Mouse (Mus musculus) granulocyte monocyte progenitor cell, adult 5-6 weeks (primary cell): ENCODE results near the gene Gm29133. TPM values are rescaled to one million over a fixed set of nuclear protein-coding genes. Genes with fewer than 3 reads are reported as not detected.

Experiments used
- ATAC-seq: replicated peaks from 2 replicates; pipeline ENCODE4 v1.8.0; 2016; ENCODE audit warnings: mild to moderate bottlenecking, moderate TSS enrichment, inconsistent platforms; ENCODE audit not compliant: poor library complexity, severe bottlenecking
- total RNA-seq, 2 experiments: library from RNA; stranded (forward) in 1 of 2; stranded (reverse) in 1 of 2; fragments of 200-712, 200-1000 nt in 1 of 2; fragments of >200 nt in 1 of 2; fragmentation: Nextera tagmentation in 1 of 2; gene quantifications; 2 replicates each; pipeline ENCODE4 v1.2.3; 2014 to 2017

Gene Gm29133
- total RNA-seq (2014; fragmentation: Nextera tagmentation) (not detected in 2 replicates), total RNA-seq (2017) (not detected in 2 replicates)

DNA sequence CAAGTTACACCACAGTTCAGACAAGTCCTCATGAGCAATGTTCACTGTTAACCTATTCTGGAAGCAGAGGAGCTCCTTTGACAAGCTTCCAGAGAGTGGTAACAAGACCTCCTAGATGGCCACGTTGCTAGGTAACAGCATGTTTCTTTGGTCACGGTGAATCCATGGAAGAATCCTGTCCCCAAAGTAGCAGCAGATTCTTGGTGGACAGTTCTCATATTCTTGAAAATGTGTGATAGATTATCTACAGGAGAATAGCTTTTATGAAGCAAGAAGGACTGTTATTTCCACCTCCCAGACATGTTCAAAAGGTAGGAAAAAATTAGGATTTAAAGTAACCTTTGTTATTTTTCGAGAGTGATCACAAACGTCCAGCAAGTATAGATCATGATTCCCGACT lies at the start of gene Gm29133:
Gene Gm29133 (plus strand): TSS at position 301 of the 400 bp plus-strand sequence.
- ATAC-seq = no peak

GRCm38 (mm10) chr3:75699088-75699487 lies 48.9 kb upstream of the Gm29133 start:
- ATAC-seq = peak; percentile 79

- no peak for ATAC-seq
Measured at GRCm38 (mm10) chr3:75701336-75701735, 46.7 kb upstream of the Gm29133 start.

DNA sequence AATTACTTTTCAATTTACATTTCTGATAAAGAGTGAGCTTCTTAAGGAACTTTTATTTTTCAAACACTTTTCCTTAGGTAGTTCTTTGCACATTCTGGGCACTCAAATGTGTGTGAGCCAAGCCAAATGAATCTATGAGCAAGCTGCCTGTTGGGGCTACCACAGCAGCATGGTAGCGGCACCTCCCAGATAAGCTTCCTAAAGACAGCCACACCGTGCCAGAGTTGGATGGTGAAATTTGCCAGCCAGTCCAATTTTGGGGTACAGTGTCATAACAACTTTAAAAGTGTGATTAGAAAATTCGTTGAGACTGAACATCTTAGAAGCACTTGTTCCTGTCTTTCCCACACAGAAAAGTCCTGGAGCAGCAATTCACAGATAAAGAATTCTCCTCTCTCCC lies 41.5 kb upstream of the Gm29133 start:
- no peak for ATAC-seq

GRCm38 (mm10) chr3:75713678-75714295 lies 34.2 kb upstream of the Gm29133 start:
- peak; percentile 86 for ATAC-seq

DNA sequence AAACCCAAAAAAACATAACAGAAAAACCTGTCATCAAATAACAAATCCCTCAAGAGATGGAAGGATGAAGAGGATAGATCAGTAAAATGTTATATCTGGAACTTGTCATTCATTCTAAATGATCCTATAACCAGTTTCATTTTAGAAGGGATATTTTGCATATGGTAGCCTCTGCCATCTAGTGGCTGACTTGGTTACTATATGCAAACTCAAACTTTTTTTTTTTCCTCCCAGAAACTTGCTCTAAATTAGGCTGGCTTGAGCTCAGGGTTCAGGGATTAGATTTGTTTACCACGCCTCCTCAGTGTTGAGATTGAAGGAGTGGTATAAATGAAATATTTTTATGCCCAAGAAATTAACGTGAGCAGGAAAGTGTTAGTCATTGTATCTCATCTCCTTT lies 27.3 kb upstream of the Gm29133 start:
- peak; percentile 93 for ATAC-seq

DNA sequence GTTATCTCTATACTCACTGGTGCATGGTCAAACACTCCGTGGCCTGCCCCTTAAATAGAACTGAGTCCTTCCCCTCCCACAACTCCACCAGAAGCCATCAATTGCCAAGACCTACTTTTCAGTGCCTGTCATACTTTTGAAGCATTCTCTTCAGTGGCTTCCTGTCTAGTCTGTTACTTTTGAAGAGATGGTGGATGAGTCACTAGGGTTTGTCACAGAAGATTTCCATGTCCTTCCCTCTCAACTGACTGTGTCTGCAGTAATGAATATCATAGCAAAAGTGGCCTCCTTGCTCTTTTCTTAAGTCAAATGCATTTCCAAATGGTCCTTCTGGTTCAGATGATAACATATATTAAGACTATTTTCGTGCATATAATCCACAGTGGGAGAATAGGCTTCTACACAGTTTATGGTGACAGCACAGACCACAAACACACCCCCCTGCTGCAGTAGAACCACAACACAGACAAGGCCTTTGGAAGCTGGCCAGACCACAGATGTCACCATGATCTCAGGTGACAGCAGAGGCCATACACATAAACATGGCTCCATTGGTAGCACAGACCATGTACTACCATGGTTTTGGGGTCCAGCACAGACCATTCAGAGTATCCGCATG lies 16.9 kb upstream of the Gm29133 start:
- ATAC-seq = peak; percentile 82

GRCm38 (mm10) chr3:75743664-75744437 lies 4.1 kb upstream of the Gm29133 start:
- ATAC-seq = peak; percentile 95

DNA sequence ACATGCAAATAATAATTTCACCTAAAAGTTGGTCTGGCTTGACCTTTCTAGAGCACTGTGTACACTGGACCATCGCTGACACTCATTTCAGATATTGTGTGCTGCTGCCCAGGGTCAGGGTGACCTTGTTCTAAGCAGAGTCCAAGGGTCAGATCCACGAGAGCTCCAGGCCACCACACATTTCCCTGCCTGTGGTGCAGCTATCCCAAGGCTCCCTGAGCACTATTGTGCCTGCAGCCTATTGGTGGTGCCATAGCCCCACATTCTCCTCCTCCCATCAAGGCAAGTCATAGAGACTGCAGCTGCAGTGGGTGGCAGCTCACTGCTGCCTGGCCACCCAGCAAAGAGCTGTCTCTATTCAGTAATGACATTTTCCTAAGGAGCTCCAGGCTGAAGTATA lies 2.7 kb upstream of the Gm29133 start:
- ATAC-seq = no peak

DNA sequence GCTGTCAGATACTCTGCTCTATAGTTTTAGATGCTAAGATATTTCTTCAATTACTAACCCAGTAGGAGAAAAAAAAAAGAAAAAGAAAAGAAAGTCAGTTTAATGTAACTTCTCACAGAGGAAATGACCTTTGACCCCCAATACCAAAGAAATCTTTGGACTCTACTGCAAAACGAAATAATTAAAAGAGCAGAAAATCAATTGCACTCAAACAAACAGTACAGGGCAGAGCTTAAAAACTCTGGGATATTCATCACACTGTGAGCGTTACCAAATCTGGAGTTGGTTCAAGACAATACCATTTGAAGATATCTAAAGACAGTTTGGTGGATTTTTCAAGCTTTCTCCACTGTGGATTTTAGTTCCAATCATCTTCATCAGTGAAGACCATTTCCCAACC lies 15.4 kb downstream of the Gm29133 start:
- no peak for ATAC-seq

DNA sequence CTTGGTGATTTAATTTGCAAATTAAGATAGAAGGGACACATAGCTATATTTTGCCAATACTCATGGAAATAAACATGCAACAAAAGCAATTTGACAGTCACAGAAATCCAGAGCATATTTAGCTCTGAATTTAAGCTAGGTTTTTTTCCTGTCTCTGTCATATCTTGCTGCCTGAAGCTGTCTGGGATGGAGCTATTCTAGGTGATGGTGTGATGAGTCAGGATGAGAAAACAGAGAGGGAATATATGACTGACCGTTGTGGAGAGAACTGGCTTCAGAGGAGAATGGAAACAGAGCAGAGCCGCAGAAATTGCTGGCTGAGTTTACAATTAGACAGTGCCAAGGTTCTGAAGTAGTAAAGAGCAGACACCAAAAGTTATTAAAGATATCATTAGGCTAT lies 26.3 kb downstream of the Gm29133 start:
- ATAC-seq = no peak

DNA sequence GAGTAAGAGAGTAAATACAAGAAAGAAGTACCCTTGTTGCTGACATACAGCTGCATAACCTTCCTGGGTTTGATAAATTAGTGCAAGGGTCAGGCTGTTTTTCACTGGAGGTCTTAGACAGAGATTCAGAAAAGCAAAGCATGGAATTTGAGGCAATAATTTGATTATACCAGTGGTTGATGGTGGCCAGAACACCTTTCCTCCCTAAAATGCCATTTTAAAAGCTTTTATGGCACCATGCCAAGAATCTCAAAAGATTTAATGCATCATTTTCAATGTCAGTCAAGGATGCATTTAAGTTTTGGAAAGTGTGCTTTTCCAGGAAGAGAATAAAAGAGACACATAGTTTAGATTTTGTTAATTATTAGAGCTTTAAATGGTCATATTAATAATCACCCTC lies 60.0 kb downstream of the Gm29133 start:
- ATAC-seq = no peak

- no peak for ATAC-seq
Measured at GRCm38 (mm10) chr3:75823934-75824333, 75.9 kb downstream of the Gm29133 start.

- peak; percentile 95 for ATAC-seq
Measured at GRCm38 (mm10) chr3:75824458-75824857, 76.5 kb downstream of the Gm29133 start.

DNA sequence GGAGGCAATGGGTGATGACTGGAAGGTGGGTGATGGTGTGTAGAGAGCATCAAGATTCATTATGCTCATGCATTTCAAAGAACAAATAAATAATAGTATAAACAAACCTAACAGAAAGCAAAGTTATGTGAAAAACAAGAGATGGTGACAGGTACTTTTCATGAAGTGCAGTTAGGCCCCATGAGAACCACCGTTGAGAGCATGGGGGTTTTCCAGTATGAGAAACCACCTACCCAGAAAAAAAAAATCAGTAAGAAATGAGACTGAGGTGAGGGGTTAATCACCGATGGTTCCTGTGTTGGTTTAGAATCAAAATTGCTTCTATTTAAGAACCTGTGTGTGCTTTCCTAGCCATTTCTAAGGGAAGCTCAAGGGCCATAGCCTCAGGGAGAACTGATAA lies 86.8 kb downstream of the Gm29133 start:
- no peak for ATAC-seq

DNA sequence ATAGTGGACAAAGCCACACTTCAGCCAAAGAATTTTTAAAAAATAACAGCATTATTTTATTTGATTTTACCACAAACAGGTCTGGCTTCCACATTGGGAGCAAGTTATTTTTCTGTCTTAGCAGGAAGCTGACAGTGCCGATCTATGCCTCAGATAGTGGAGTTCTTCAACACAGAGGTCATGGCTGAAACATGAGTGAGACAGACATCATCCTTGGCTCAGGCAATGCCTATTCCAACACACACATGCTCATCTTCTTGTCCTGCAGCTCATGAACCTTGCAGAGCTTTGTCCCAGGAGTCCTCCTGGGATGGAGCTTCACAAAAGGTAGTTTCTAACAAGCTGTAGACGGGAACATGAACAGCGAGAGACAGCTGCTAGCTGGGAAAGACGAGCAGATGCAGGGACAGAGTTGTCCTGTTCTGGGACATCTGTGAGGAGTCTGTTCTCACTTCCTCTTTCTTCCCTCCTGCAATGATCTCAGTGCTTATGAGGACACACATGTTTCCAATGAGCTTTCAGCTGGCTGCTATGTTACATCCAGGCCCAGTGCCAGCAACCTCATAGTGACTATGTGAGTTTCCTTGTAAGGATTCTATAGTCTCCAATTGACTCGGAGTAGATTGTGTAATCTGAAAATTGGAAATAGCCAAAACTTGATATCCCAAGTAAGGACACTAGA lies 87.4 kb downstream of the Gm29133 start:
- peak; percentile 99 for ATAC-seq

Other genes starting within 250 kb of the Gm29133 start
- 44.0 and 61.8 TPM in 2 replicates for gene Pdcd10, start 191.3 kb upstream of the Gm29133 start, total RNA-seq (2014; fragmentation: Nextera tagmentation)
- 126 and 169 TPM in 2 replicates for gene Pdcd10, start 191.3 kb upstream of the Gm29133 start, total RNA-seq (2017)
- 0.53 and 8.3 TPM in 2 replicates for gene Serpini1, start 190.7 kb upstream of the Gm29133 start, total RNA-seq (2014; fragmentation: Nextera tagmentation)
- 1.2 and 1.3 TPM in 2 replicates for gene Serpini1, start 190.7 kb upstream of the Gm29133 start, total RNA-seq (2017)
- 36.6 and 52.1 TPM in 2 replicates for gene Golim4, start 208.8 kb downstream of the Gm29133 start, total RNA-seq (2014; fragmentation: Nextera tagmentation)
- 38.9 and 53.7 TPM in 2 replicates for gene Golim4, start 208.8 kb downstream of the Gm29133 start, total RNA-seq (2017)